Mouse (Mus musculus): ENCODE data around the gene Spock1.

GRCm38 (mm10) chr13:57609946-57610345, 298.2 kb downstream of the Spock1 start:
- TF ChIP-seq CTCF (conservative IDR thresholded peaks at IDR 0.05; ENCODE audit: low read length) (no peak), NANOG (IDR thresholded peaks at IDR 0.05; ENCODE audit: borderline replicate concordance, low read length) (no peak), POU5F1 (IDR thresholded peaks at IDR 0.05; ENCODE audit: borderline replicate concordance, low read length) (no peak)
